Comparison of ENCODE assay signal across 24 mouse cellular contexts in the genomic region with DNA sequence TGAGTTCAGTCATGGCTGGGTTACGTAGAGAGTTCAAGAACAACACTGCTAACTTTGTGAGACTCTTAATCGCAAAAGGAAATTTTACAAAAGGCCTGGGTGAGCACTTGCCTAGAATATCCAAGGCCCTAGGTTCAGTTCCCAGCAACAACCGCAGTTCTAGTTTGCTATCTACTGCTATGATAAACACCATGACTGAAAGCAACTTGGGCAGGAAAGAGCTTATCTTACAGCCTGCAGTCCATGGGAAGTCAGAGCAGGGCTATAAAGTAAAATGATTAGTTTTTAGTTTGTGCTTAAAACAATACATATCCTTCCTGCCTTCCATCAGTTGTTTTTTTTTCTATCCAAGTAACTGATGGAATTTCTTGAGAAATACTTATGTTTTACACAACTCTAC. TPM values are rescaled to one million over a fixed set of nuclear protein-coding genes. Genes with fewer than 3 reads are reported as not detected.
DNase-seq lines count a peak whose midpoint lies in the region; ATAC-seq lines count a peak whose summit lies in the region.
"Had no signal": no experiment of that assay in that cellular context is flagged by ENCODE, and none has a peak within 500 bp of the region (broad histone marks: within the 10 kb centered on the region; RNA-seq: fewer than 3 reads in every experiment).

No protein-coding gene starts in this region.

- H3K9ac ChIP-seq in liver, embryonic 13.5 days, result no peak overlapping the region
- H3K9ac ChIP-seq: embryonic facial prominence, embryonic 12.5 days; forebrain, embryonic 13.5 days; forebrain, embryonic 15.5 days; forebrain, postnatal 0 days had no signal

- 42% methylated on average over 3 of the region's 3 CpGs for WGBS in liver, embryonic 13.5 days (ENCODE audit: insufficient replicate concordance)
- WGBS in hindbrain, embryonic 10.5 days, result 93% methylated on average over 3 of the region's 3 CpGs

- no peak for DNase-seq in liver, embryonic 13.5 days
- DNase-seq in liver (no peak), MEL-GATA-1-ER (ENCODE audit: extremely low read depth, low read depth) (peak; percentile 72)
- no peak for DNase-seq in layer of hippocampus, adult 8-10 months (ENCODE audit: low spot score in 2 of 2)
- no peak for DNase-seq in hindbrain, embryonic 10.5 days (ENCODE audit: low spot score)
- DNase-seq: adrenal gland, adult 8-10 months; adrenal gland, postnatal 14 days; adrenal gland, postnatal 36 days; cerebellum, adult 11-12 months; cerebellum, adult 2 months; cerebellum, adult 9-11 months; cerebellum, postnatal 14 days; cerebellum, postnatal 36 days; forebrain, postnatal 0 days had no signal

- no peaks in the 10 kb centered on the region for H3K9me3 ChIP-seq in liver, embryonic 13.5 days (replicated peaks)
- no peaks in the 10 kb centered on the region for H3K9me3 ChIP-seq in hindbrain, embryonic 10.5 days
- H3K9me3 ChIP-seq: embryonic facial prominence, embryonic 10.5 days; embryonic facial prominence, embryonic 12.5 days; forebrain, embryonic 13.5 days; forebrain, embryonic 15.5 days; G1E had no signal

- H3K4me1 ChIP-seq in liver, embryonic 13.5 days (replicated peaks), result peaks cover 34% of the 10 kb centered on the region
- H3K4me1 ChIP-seq in hindbrain, embryonic 10.5 days (replicated peaks), result peaks cover 14% of the 10 kb centered on the region

- peak; percentile 53; the same call in 1 of the 2 replicates for ATAC-seq in liver, embryonic 13.5 days (ENCODE audit: low read depth)
- ATAC-seq in megakaryocyte-erythroid progenitor cell, adult 5-6 weeks (replicated peaks; ENCODE audit: low FRiP score, low TSS enrichment, poor library complexity, severe bottlenecking), result peak; percentile 66; the same call in 1 of the 2 replicates
- ATAC-seq: activated CD4-positive, CD25-positive, alpha-beta regulatory T cell, adult 4 months; CD4-positive, CD25-positive, alpha-beta regulatory T cell, adult 4 months; forebrain, embryonic 13.5 days; forebrain, embryonic 15.5 days; forebrain, postnatal 0 days; Patski had no signal

- no peaks in the 10 kb centered on the region for H3K36me3 ChIP-seq in liver, embryonic 13.5 days
- no peaks in the 10 kb centered on the region for H3K36me3 ChIP-seq in hindbrain, embryonic 10.5 days
- H3K36me3 ChIP-seq: embryonic facial prominence, embryonic 10.5 days; embryonic facial prominence, embryonic 12.5 days; forebrain, embryonic 15.5 days; G1E had no signal

- peaks cover 45% of the 10 kb centered on the region for H3K27me3 ChIP-seq in liver, embryonic 13.5 days
- peaks cover 24% of the 10 kb centered on the region for H3K27me3 ChIP-seq in hindbrain, embryonic 10.5 days (ENCODE audit: insufficient read depth, poor library complexity, severe bottlenecking)
- H3K27me3 ChIP-seq: forebrain, embryonic 13.5 days; forebrain, embryonic 15.5 days; Patski had no signal

- no peak overlapping the region for H3K27ac ChIP-seq in liver, embryonic 13.5 days
- no peak overlapping the region for H3K27ac ChIP-seq in hindbrain, embryonic 10.5 days
- H3K27ac ChIP-seq: embryonic facial prominence, embryonic 10.5 days; embryonic facial prominence, embryonic 12.5 days; forebrain, embryonic 13.5 days; forebrain, embryonic 15.5 days had no signal

- H3K4me2 ChIP-seq in liver, embryonic 13.5 days, result no peak overlapping the region
- H3K4me2 ChIP-seq: embryonic facial prominence, embryonic 12.5 days; forebrain, embryonic 13.5 days; forebrain, embryonic 15.5 days had no signal

- H3K4me3 ChIP-seq in liver, embryonic 13.5 days (replicated peaks), result no peak overlapping the region
- H3K4me3 ChIP-seq in hindbrain, embryonic 10.5 days, result no peak overlapping the region
- H3K4me3 ChIP-seq: embryonic facial prominence, embryonic 10.5 days; embryonic facial prominence, embryonic 12.5 days; forebrain, embryonic 13.5 days; forebrain, embryonic 15.5 days had no signal

RNA-seq across cellular contexts. Expression of gene Fam131b, which starts 2.1 kb away (rescaled TPM):
- polyA plus RNA-seq in liver, embryonic 13.5 days (2015; fragmentation: Nextera tagmentation; extraction: Ambion mirVana), result 0.05 TPM in 2 replicates
- not detected in 2 replicates for total RNA-seq in megakaryocyte-erythroid progenitor cell, adult 5-6 weeks (2014; fragmentation: Nextera tagmentation)
- not detected in 2 replicates for total RNA-seq in megakaryocyte-erythroid progenitor cell, adult 5-6 weeks (2017)
- total RNA-seq in layer of hippocampus, adult 8-10 months (2022), result 10 to 100 TPM; 72.3 to 80.0 (median 75.9) TPM
- polyA plus RNA-seq in hindbrain, embryonic 10.5 days (2016; fragmentation: Nextera tagmentation; extraction: Ambion mirVana), result 1.4 and 2.9 TPM in 2 replicates
- polyA plus RNA-seq: activated CD4-positive, CD25-positive, alpha-beta regulatory T cell, adult 4 months; CD4-positive, CD25-positive, alpha-beta regulatory T cell, adult 4 months had no signal

RNA-seq across cellular contexts. Expression of gene Zyx, which starts 22.9 kb away (rescaled TPM):
- polyA plus RNA-seq in liver, embryonic 13.5 days (2015; fragmentation: Nextera tagmentation; extraction: Ambion mirVana), result 36.5 and 39.7 TPM in 2 replicates
- 43.6 and 51.9 TPM in 2 replicates for total RNA-seq in megakaryocyte-erythroid progenitor cell, adult 5-6 weeks (2014; fragmentation: Nextera tagmentation)
- total RNA-seq in megakaryocyte-erythroid progenitor cell, adult 5-6 weeks (2017), result 8.7 and 15.9 TPM in 2 replicates
- total RNA-seq in layer of hippocampus, adult 8-10 months (2022), result 10 to 100 TPM; 36.5 to 52.5 (median 44.5) TPM
- 86.0 and 103 TPM in 2 replicates for polyA plus RNA-seq in hindbrain, embryonic 10.5 days (2016; fragmentation: Nextera tagmentation; extraction: Ambion mirVana)

RNA-seq across cellular contexts. Expression of gene Clcn1, which starts 40.0 kb away (rescaled TPM):
- polyA plus RNA-seq in liver, embryonic 13.5 days (2015; fragmentation: Nextera tagmentation; extraction: Ambion mirVana), result 0.08 TPM in 1 of 2 replicates, not detected in the other
- total RNA-seq in megakaryocyte-erythroid progenitor cell, adult 5-6 weeks (2014; fragmentation: Nextera tagmentation), result not detected in 2 replicates
- not detected in 2 replicates for total RNA-seq in megakaryocyte-erythroid progenitor cell, adult 5-6 weeks (2017)
- 1 to 10 TPM; 2.9 to 4.3 (median 3.4) TPM for total RNA-seq in layer of hippocampus, adult 8-10 months (2022)
- polyA plus RNA-seq in hindbrain, embryonic 10.5 days (2016; fragmentation: Nextera tagmentation; extraction: Ambion mirVana), result 0.94 and 1.1 TPM in 2 replicates
- total RNA-seq: adrenal gland, postnatal 14 days had no signal
- polyA plus RNA-seq: activated CD4-positive, CD25-positive, alpha-beta regulatory T cell, adult 4 months; CD4-positive, CD25-positive, alpha-beta regulatory T cell, adult 4 months; G1E had no signal

RNA-seq across cellular contexts. Expression of gene Epha1, which starts 46.6 kb away (rescaled TPM):
- polyA plus RNA-seq in liver, embryonic 13.5 days (2015; fragmentation: Nextera tagmentation; extraction: Ambion mirVana), result 2.7 and 2.9 TPM in 2 replicates
- not detected in 2 replicates for total RNA-seq in megakaryocyte-erythroid progenitor cell, adult 5-6 weeks (2014; fragmentation: Nextera tagmentation)
- not detected in 2 replicates for total RNA-seq in megakaryocyte-erythroid progenitor cell, adult 5-6 weeks (2017)
- under 1 TPM; 0.14 to 0.36 (median 0.15) TPM for total RNA-seq in layer of hippocampus, adult 8-10 months (2022)
- 1.8 and 3.1 TPM in 2 replicates for polyA plus RNA-seq in hindbrain, embryonic 10.5 days (2016; fragmentation: Nextera tagmentation; extraction: Ambion mirVana)
- total RNA-seq: CH12.LX, G1E had no signal
- polyA plus RNA-seq: G1E had no signal

Comparison
In these comparisons a context has a peak if more than half of its experiments do, and no peak if none do; other contexts are left out.
1. RNA of gene Fam131b, which starts 2.1 kb away (total RNA-seq): 72.3 to 80.0 TPM in layer of hippocampus, adult 8-10 months; not detected in megakaryocyte-erythroid progenitor cell, adult 5-6 weeks; every median in the first group is over 10 times any median in the second.